Mouse (Mus musculus): ENCODE data around the gene Nmt1.

DNA sequence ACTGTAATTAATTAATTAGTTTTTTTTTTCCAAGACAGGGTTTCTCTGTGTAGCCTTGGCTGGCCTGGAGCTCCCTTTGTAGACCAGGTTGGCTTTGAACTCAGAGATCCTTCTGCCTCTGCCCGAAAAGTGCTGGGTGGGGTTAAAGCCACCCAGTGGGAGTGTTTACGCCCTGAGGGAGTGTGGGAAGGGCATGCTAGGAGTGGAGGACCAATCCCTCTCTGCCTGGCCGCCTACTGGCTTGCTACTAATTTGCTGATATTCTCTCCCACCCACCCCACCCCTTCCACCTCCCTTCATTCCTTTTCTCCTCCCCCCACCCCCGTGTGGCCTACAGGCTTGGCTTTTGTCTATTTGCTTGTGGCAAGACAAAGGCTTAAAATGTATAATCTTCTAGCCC, 78.4 kb downstream of the Nmt1 start:
- TF ChIP-seq POLR2A (IDR thresholded peaks at IDR 0.05; ENCODE audit: insufficient read depth, low read depth, low read length) (no peak), CTCF (IDR thresholded peaks at IDR 0.05) (no peak)
